Mouse (Mus musculus): ENCODE data around the gene Cdh4.

The Cdh4 gene

GRCm38 (mm10) chr2:179516559-179516958 lies 74.3 kb downstream of the Cdh4 start:
- no peak for DNase-seq (ENCODE audit: low read depth, low spot score)
- Histone ChIP-seq H3K36me3 (ENCODE audit: control insufficient read depth, insufficient read depth, low read length, poor library complexity, severe bottlenecking) (no peaks in the 10 kb centered on the region), H3K27me3 (ENCODE audit: control insufficient read depth, insufficient read depth, low read length, poor library complexity, severe bottlenecking) (no peaks in the 10 kb centered on the region)

GRCm38 (mm10) chr2:179518456-179519032 lies 76.3 kb downstream of the Cdh4 start:
- no peaks in the 10 kb centered on the region for H3K27me3 ChIP-seq (ENCODE audit: control insufficient read depth, insufficient read depth, low read length, poor library complexity, severe bottlenecking)
- no peaks in the 10 kb centered on the region for H3K36me3 ChIP-seq (ENCODE audit: control insufficient read depth, insufficient read depth, low read length, poor library complexity, severe bottlenecking)
- DNase-seq (ENCODE audit: low read depth, low spot score) = no peak

GRCm38 (mm10) chr2:179519161-179519560 lies 76.9 kb downstream of the Cdh4 start:
- Histone ChIP-seq H3K27me3 (ENCODE audit: control insufficient read depth, insufficient read depth, low read length, poor library complexity, severe bottlenecking) (no peaks in the 10 kb centered on the region), H3K36me3 (ENCODE audit: control insufficient read depth, insufficient read depth, low read length, poor library complexity, severe bottlenecking) (no peaks in the 10 kb centered on the region)
- DNase-seq (ENCODE audit: low read depth, low spot score) = no peak

GRCm38 (mm10) chr2:179519931-179520330 lies 77.7 kb downstream of the Cdh4 start:
- H3K36me3 ChIP-seq (ENCODE audit: control insufficient read depth, insufficient read depth, low read length, poor library complexity, severe bottlenecking) = no peaks in the 10 kb centered on the region
- H3K27me3 ChIP-seq (ENCODE audit: control insufficient read depth, insufficient read depth, low read length, poor library complexity, severe bottlenecking) = no peaks in the 10 kb centered on the region
- no peak for DNase-seq (ENCODE audit: low read depth, low spot score)

GRCm38 (mm10) chr2:179520941-179521340 lies 78.7 kb downstream of the Cdh4 start:
- no peak for DNase-seq (ENCODE audit: low read depth, low spot score)
- no peaks in the 10 kb centered on the region for H3K36me3 ChIP-seq (ENCODE audit: control insufficient read depth, insufficient read depth, low read length, poor library complexity, severe bottlenecking)

GRCm38 (mm10) chr2:179521444-179521843 lies 79.2 kb downstream of the Cdh4 start:
- Histone ChIP-seq H3K27me3 (ENCODE audit: control insufficient read depth, insufficient read depth, low read length, poor library complexity, severe bottlenecking) (no peaks in the 10 kb centered on the region), H3K36me3 (ENCODE audit: control insufficient read depth, insufficient read depth, low read length, poor library complexity, severe bottlenecking) (no peaks in the 10 kb centered on the region)
- DNase-seq (ENCODE audit: low read depth, low spot score) = no peak

More at GRCm38 (mm10) chr2:179520941-179521340, 78.7 kb downstream of the Cdh4 start:
- H3K27me3 ChIP-seq (ENCODE audit: control insufficient read depth, insufficient read depth, low read length, poor library complexity, severe bottlenecking) = no peaks in the 10 kb centered on the region

GRCm38 (mm10) chr2:179522141-179522540 lies 79.9 kb downstream of the Cdh4 start:
- Histone ChIP-seq H3K36me3 (ENCODE audit: control insufficient read depth, insufficient read depth, low read length, poor library complexity, severe bottlenecking) (no peaks in the 10 kb centered on the region), H3K27me3 (ENCODE audit: control insufficient read depth, insufficient read depth, low read length, poor library complexity, severe bottlenecking) (no peaks in the 10 kb centered on the region)
- no peak for DNase-seq (ENCODE audit: low read depth, low spot score)

GRCm38 (mm10) chr2:179526976-179527375 lies 84.7 kb downstream of the Cdh4 start:
- DNase-seq (ENCODE audit: low read depth, low spot score) = no peak
- Histone ChIP-seq H3K36me3 (ENCODE audit: control insufficient read depth, insufficient read depth, low read length, poor library complexity, severe bottlenecking) (no peaks in the 10 kb centered on the region), H3K27me3 (ENCODE audit: control insufficient read depth, insufficient read depth, low read length, poor library complexity, severe bottlenecking) (no peaks in the 10 kb centered on the region)

GRCm38 (mm10) chr2:179530436-179531040 lies 88.3 kb downstream of the Cdh4 start:
- Histone ChIP-seq H3K27me3 (ENCODE audit: control insufficient read depth, insufficient read depth, low read length, poor library complexity, severe bottlenecking) (no peaks in the 10 kb centered on the region), H3K36me3 (ENCODE audit: control insufficient read depth, insufficient read depth, low read length, poor library complexity, severe bottlenecking) (no peaks in the 10 kb centered on the region)
- no peak for DNase-seq (ENCODE audit: low read depth, low spot score)

- no peaks in the 10 kb centered on the region for H3K27me3 ChIP-seq (ENCODE audit: control insufficient read depth, insufficient read depth, low read length, poor library complexity, severe bottlenecking)
- DNase-seq (ENCODE audit: low read depth, low spot score) = no peak
- no peaks in the 10 kb centered on the region for H3K36me3 ChIP-seq (ENCODE audit: control insufficient read depth, insufficient read depth, low read length, poor library complexity, severe bottlenecking)
Measured at GRCm38 (mm10) chr2:179533196-179533595, 91.0 kb downstream of the Cdh4 start.

- Histone ChIP-seq H3K27me3 (ENCODE audit: control insufficient read depth, insufficient read depth, low read length, poor library complexity, severe bottlenecking) (no peaks in the 10 kb centered on the region), H3K36me3 (ENCODE audit: control insufficient read depth, insufficient read depth, low read length, poor library complexity, severe bottlenecking) (no peaks in the 10 kb centered on the region)
- no peak for DNase-seq (ENCODE audit: low read depth, low spot score)
Measured at GRCm38 (mm10) chr2:179533881-179534280, 91.7 kb downstream of the Cdh4 start.

GRCm38 (mm10) chr2:179535204-179535603 lies 93.0 kb downstream of the Cdh4 start:
- H3K36me3 ChIP-seq (ENCODE audit: control insufficient read depth, insufficient read depth, low read length, poor library complexity, severe bottlenecking) = no peaks in the 10 kb centered on the region
- DNase-seq (ENCODE audit: low read depth, low spot score) = no peak
- H3K27me3 ChIP-seq (ENCODE audit: control insufficient read depth, insufficient read depth, low read length, poor library complexity, severe bottlenecking) = no peaks in the 10 kb centered on the region

GRCm38 (mm10) chr2:179536762-179537161 lies 94.5 kb downstream of the Cdh4 start:
- Histone ChIP-seq H3K27me3 (ENCODE audit: control insufficient read depth, insufficient read depth, low read length, poor library complexity, severe bottlenecking) (no peaks in the 10 kb centered on the region), H3K36me3 (ENCODE audit: control insufficient read depth, insufficient read depth, low read length, poor library complexity, severe bottlenecking) (no peaks in the 10 kb centered on the region)
- no peak for DNase-seq (ENCODE audit: low read depth, low spot score)

GRCm38 (mm10) chr2:179537390-179537789 lies 95.2 kb downstream of the Cdh4 start:
- DNase-seq (ENCODE audit: low read depth, low spot score) = no peak

GRCm38 (mm10) chr2:179537800-179538450 lies 95.7 kb downstream of the Cdh4 start:
- no peak for DNase-seq (ENCODE audit: low read depth, low spot score)
- H3K27me3 ChIP-seq (ENCODE audit: control insufficient read depth, insufficient read depth, low read length, poor library complexity, severe bottlenecking) = no peaks in the 10 kb centered on the region
- H3K36me3 ChIP-seq (ENCODE audit: control insufficient read depth, insufficient read depth, low read length, poor library complexity, severe bottlenecking) = no peaks in the 10 kb centered on the region

More at GRCm38 (mm10) chr2:179537390-179537789, 95.2 kb downstream of the Cdh4 start:
- Histone ChIP-seq H3K36me3 (ENCODE audit: control insufficient read depth, insufficient read depth, low read length, poor library complexity, severe bottlenecking) (no peaks in the 10 kb centered on the region), H3K27me3 (ENCODE audit: control insufficient read depth, insufficient read depth, low read length, poor library complexity, severe bottlenecking) (no peaks in the 10 kb centered on the region)
